Mouse (Mus musculus) forebrain, postnatal 0 days (tissue): ENCODE measurements around the gene Kmt5a. TPM values are rescaled to one million over a fixed set of nuclear protein-coding genes. Genes with fewer than 3 reads are reported as not detected.

Experiments
- ATAC-seq: fragments of 200-750 bp; cut with Nextera tagmentation; 2 replicates; pipeline ENCODE4 v1.8.0; 2017; ENCODE audit warnings: mild to moderate bottlenecking, moderate library complexity
- DNase-seq: peaks from one replicate; pipeline ENCODE4 v3.0.0-alpha.2; 2015
- H3K27ac ChIP-seq: fragments of 300-500 bp; sonication (generic); 2 replicates; pipeline ENCODE4 v1.5.1; 2014; ENCODE audit warnings: low read depth, mild to moderate bottlenecking, antibody characterized with exemption, low read length, moderate library complexity, mixed read lengths
- H3K27me3 ChIP-seq: fragments of 300-500 bp; sonication (generic); 2 replicates; pipeline ENCODE4 v1.6.1; 2014; ENCODE audit warnings: mild to moderate bottlenecking, low read length, mixed read lengths; ENCODE audit not compliant: insufficient read depth
- H3K36me3 ChIP-seq: fragments of 300-500 bp; sonication (generic); 2 replicates; pipeline ENCODE4 v1.6.1; 2014; ENCODE audit warnings: mild to moderate bottlenecking, moderate library complexity; ENCODE audit not compliant: insufficient read depth
- H3K4me1 ChIP-seq: fragments of 300-500 bp; sonication (generic); 2 replicates; pipeline ENCODE4 v1.6.1; 2014; ENCODE audit warnings: antibody characterized with exemption; ENCODE audit not compliant: insufficient read depth
- H3K4me2 ChIP-seq: fragments of 300-500 bp; sonication (generic); 2 replicates; pipeline ENCODE4 v1.6.1; 2014; ENCODE audit warnings: low read depth, mild to moderate bottlenecking, moderate library complexity
- H3K4me3 ChIP-seq: fragments of 300-500 bp; sonication (generic); 2 replicates; pipeline ENCODE4 v1.5.1; 2014; ENCODE audit warnings: low read depth, low read length, mixed read lengths
- H3K9ac ChIP-seq: fragments of 300-500 bp; sonication (generic); 2 replicates; pipeline ENCODE4 v1.6.1; 2014; ENCODE audit warnings: mild to moderate bottlenecking
- H3K9me3 ChIP-seq: fragments of 300-500 bp; sonication (generic); 2 replicates; pipeline ENCODE4 v1.6.1; 2016; ENCODE audit warnings: low read length
- CTCF ChIP-seq: sonication (generic); IDR thresholded peaks from 2 replicates; pipeline ENCODE4 v1.5.1; 2016; ENCODE audit warnings: antibody characterized with exemption, control low read depth, low read depth
- WGBS: fragments of 180-500 bp; shearing (Covaris S2); extraction: QIAGEN DNeasy Blood & Tissue Kit; methylation state at CpG from one replicate; pipeline ENCODE4 v1.1.7; 2014; 5-methylcytosine and 5-hydroxymethylcytosine counted together
- polyA plus RNA-seq: library from polyadenylated mRNA; unstranded; fragments of >200 nt; fragmentation: Nextera tagmentation; extraction: Ambion mirVana; gene quantifications from 2 replicates; pipeline ENCODE4 v1.2.1, GENCODE M21; 2015
- total RNA-seq: library from RNA; depleted of rRNA; stranded (reverse); fragments of >200 nt; gene quantifications from 2 replicates; pipeline ENCODE4 v1.2.3, GENCODE M21; 2014

The Kmt5a gene
- total and polyA plus RNA-seq, 2 experiments from 2014 or later = 23.6 to 45.0 TPM

DNA sequence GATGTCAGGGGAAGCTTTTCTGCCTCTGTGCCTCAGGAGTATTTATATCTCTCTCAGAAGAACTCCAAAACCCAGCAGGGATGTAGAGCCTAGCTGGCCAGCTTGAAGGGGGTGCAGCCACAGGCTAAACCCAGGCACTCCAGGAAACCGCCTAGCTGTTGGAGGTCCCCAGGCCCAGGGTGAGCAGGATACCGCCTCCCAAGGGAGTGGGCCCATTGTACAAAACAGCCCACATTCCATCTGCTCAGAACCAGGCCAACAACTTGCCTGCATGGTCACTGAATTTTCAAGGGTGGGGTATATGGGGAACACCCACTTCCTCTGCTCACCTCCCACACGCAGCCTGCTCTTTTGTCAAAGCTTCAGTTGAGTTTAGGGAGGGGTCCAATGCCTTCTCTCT lies 60.8 kb downstream of the Kmt5a start:
- no peak for DNase-seq
- Histone ChIP-seq H3K27ac (no peak overlapping the region), H3K36me3 (peaks cover 16% of the 10 kb centered on the region), H3K9me3 (no peaks in the 10 kb centered on the region), H3K4me2 (no peak overlapping the region), H3K4me1 (no peaks in the 10 kb centered on the region), H3K9ac (no peak overlapping the region), H3K4me3 (no peak overlapping the region), H3K27me3 (no peaks in the 10 kb centered on the region)
- ATAC-seq = no peak
- TF ChIP-seq CTCF = no peak
- 93% methylated on average over 3 of the region's 3 CpGs for WGBS

DNA sequence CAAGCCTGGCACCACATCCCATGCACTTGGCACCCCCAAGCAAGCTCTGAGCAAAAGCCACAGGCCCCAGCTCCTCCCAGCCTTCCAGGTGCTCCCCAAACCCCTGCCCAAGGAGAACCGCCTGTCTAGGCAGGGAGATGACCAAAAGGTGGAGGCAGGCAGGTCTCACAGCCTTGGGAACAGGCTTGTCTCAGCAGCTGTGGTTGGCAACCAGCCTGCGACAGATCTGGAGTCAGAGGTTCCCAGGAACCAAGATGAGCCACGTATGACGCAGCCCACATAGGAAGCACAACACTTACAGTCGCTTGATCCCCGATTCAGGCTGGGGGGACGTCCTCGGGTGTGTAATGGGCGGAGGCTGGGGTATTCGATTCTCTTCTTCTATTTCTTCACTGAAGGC lies 61.8 kb downstream of the Kmt5a start:
- H3K9ac ChIP-seq = no peak overlapping the region
- H3K4me3 ChIP-seq = no peak overlapping the region
- H3K27me3 ChIP-seq = no peaks in the 10 kb centered on the region
- H3K4me1 ChIP-seq = no peaks in the 10 kb centered on the region
- ATAC-seq (no peak), DNase-seq (no peak)
- H3K4me2 ChIP-seq = no peak overlapping the region
- TF ChIP-seq CTCF = no peak
- no peak overlapping the region for H3K27ac ChIP-seq
- H3K36me3 ChIP-seq = peaks cover 16% of the 10 kb centered on the region
- no peaks in the 10 kb centered on the region for H3K9me3 ChIP-seq
- WGBS = 88% methylated on average over 10 of the region's 10 CpGs

DNA sequence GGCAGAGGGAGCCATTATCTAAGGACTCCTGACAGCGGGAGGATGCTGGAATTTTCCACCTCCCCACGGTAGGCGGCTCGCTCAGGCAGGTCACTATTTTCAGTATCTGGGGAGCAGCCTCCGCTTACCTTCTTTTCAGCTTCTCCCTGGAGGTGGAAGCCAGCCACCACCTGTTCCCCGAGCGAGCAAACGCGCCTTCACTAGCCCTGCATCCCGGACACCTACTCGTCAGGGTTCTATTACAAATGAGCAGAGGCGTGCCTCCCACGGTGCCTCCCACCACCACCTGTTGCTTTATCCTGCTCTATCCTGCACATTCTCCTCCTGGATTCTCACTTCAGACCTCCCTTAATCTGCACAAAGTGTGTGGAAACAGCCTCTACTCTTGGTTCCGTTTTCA lies 64.0 kb downstream of the Kmt5a start:
- Histone ChIP-seq H3K4me1 (no peaks in the 10 kb centered on the region), H3K9ac (no peak overlapping the region), H3K27me3 (no peaks in the 10 kb centered on the region), H3K9me3 (no peaks in the 10 kb centered on the region), H3K4me2 (no peak overlapping the region), H3K4me3 (no peak overlapping the region), H3K36me3 (peaks cover 16% of the 10 kb centered on the region), H3K27ac (no peak overlapping the region)
- TF ChIP-seq CTCF = no peak
- 72% methylated on average over 14 of the region's 14 CpGs for WGBS
- ATAC-seq = no peak
- no peak for DNase-seq

DNA sequence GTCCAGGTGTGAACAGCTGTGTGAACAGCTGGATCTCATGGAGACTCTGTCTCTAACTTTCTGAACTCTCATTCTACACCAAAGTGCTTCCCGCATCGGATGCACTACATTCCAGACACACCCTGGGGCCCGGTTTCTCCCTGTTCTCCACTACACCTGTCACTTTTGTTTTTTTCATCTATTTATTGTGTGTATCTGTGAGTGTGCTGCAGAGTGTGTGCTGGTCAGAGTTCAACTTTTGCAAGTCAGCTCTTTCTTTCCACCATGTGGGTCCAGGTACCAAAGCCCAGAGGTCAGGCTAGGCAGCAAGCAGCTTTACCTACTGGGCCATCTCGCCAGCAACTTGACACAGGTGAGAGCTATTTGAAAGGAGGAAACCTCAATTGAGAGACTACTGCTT lies 65.5 kb downstream of the Kmt5a start:
- H3K36me3 ChIP-seq = peaks cover 16% of the 10 kb centered on the region
- no peaks in the 10 kb centered on the region for H3K9me3 ChIP-seq
- H3K4me2 ChIP-seq = no peak overlapping the region
- no peak overlapping the region for H3K9ac ChIP-seq
- ATAC-seq = no peak
- WGBS = 94% methylated on average over 4 of the region's 4 CpGs
- H3K4me3 ChIP-seq = no peak overlapping the region
- H3K27ac ChIP-seq = no peak overlapping the region
- no peak for DNase-seq
- H3K27me3 ChIP-seq = no peaks in the 10 kb centered on the region
- no peaks in the 10 kb centered on the region for H3K4me1 ChIP-seq
- no peak for TF ChIP-seq CTCF

DNA sequence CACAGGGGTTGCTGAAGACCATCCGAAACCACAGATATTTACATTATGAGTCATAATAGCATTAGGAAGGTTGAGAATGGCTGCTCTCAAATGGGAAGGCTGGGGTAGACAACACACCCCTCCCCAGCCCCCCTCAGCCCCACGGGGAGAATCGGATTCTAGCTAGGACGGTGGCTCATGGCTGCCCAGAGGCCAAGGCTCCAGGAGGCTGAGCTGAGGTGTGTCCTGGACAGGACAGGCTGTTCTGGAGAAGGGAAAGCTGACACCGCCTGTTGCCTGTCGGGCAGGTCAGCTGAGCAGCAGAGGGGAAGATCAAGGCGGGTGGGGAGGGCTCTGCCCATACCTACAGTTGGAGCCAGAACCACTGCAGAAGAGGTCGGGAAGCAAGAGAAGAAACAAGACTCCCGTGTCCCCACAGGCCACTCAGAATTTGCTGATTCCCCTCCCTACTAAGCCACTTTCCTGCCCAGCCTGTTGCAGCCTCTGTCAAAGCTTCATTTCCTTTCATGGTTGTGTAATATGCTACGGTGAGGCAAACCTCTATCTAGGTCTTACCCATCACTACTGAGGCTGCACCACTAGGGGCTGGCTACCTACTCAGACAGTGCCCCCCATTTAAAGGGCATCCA lies 67.1 kb downstream of the Kmt5a start:
- H3K27me3 ChIP-seq = no peaks in the 10 kb centered on the region
- H3K9ac ChIP-seq = no peak overlapping the region
- no peak overlapping the region for H3K27ac ChIP-seq
- 87% methylated on average over 10 of the region's 10 CpGs for WGBS
- no peak for DNase-seq
- H3K9me3 ChIP-seq = no peaks in the 10 kb centered on the region
- H3K36me3 ChIP-seq = peaks cover 19% of the 10 kb centered on the region
- no peak for TF ChIP-seq CTCF
- no peak overlapping the region for H3K4me2 ChIP-seq
- ATAC-seq = no peak
- H3K4me3 ChIP-seq = no peak overlapping the region
- H3K4me1 ChIP-seq = no peaks in the 10 kb centered on the region

DNA sequence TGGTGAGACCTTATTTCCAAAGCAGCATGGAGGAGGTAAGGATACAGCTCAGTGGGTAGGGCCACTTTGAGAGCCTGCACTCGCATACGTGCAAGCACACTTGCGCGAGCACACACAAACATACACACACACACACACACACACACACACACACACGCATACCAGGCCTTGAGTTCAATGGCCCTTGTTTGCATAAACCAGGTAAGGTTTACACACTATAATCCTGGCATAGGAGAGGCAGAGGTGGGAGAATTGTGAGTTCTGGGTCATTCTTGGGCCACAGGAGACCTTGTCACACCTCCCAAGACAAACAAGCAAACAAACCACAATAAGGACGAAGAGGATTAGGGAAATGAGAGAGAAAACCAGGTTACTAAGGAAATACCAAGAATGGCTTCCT lies 69.5 kb downstream of the Kmt5a start:
- no peak overlapping the region for H3K4me3 ChIP-seq
- H3K27me3 ChIP-seq = no peaks in the 10 kb centered on the region
- no peak overlapping the region for H3K4me2 ChIP-seq
- H3K36me3 ChIP-seq = peaks cover 8% of the 10 kb centered on the region
- ATAC-seq = no peak
- no peak for DNase-seq
- WGBS = 92% methylated on average over 6 of the region's 6 CpGs
- H3K4me1 ChIP-seq = no peaks in the 10 kb centered on the region
- H3K27ac ChIP-seq = no peak overlapping the region
- no peaks in the 10 kb centered on the region for H3K9me3 ChIP-seq
- no peak for TF ChIP-seq CTCF
- no peak overlapping the region for H3K9ac ChIP-seq

DNA sequence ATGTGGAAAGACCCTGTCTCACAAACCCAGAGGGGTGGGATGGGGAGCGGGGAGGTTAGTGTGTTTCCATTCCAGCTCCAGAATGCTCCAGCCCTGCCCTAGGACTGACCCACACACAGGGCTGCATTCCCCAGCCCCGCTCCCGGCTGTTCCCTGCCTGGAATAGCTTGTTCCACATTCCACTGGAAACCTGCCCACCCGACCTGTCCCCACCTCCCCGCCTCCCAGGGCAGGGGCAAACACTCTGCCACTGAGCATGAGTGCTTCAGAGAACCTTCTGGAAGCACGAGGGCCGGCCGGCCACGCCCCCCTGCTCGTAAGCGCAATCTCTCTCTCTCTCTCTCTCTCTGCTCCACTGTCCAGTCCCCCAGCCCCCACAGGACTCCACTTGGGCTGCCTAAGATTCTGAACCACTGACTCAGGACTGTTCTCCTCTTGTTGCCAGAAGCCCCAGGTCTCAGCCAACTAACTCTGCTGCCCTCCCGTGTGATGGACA lies 70.1 kb downstream of the Kmt5a start:
- H3K9me3 ChIP-seq = no peaks in the 10 kb centered on the region
- DNase-seq (no peak), ATAC-seq (no peak)
- H3K27ac ChIP-seq = no peak overlapping the region
- TF ChIP-seq CTCF = no peak
- H3K4me3 ChIP-seq = no peak overlapping the region
- no peak overlapping the region for H3K4me2 ChIP-seq
- WGBS = 76% methylated on average over 12 of the region's 12 CpGs
- no peak overlapping the region for H3K9ac ChIP-seq
- peaks cover 8% of the 10 kb centered on the region for H3K36me3 ChIP-seq
- H3K27me3 ChIP-seq = no peaks in the 10 kb centered on the region
- no peaks in the 10 kb centered on the region for H3K4me1 ChIP-seq
